Mouse (Mus musculus) liver, embryonic 14.5 days (tissue): ENCODE data around the gene Gm8279.
"Not testable (repeated sequence)": the region's sequence is repeated elsewhere in the genome, so short reads cannot be mapped to it uniquely, and the experiment has no call there.

Experiments
- CTCF ChIP-seq: IDR thresholded peaks from 2 replicates; pipeline ENCODE4 v1.5.1; 2016; ENCODE audit warnings: antibody characterized with exemption, low read depth, control low read depth
- EP300 ChIP-seq: IDR thresholded peaks from 2 replicates; pipeline ENCODE4 v1.6.1; 2016; ENCODE audit warnings: antibody characterized with exemption, low read depth

GRCm38 (mm10) chr14:5131219-5131618, at the start of gene Gm8279:
- TF ChIP-seq CTCF, EP300: not testable (repeated sequence)
